Mouse (Mus musculus): ENCODE measurements around the gene Svbp. TPM values are rescaled to one million over a fixed set of nuclear protein-coding genes. Genes with fewer than 3 reads are reported as not detected.

Gene Svbp
- polyA plus RNA-seq, 2 experiments: 51.2 to 116 TPM

- TF ChIP-seq CTCF (IDR thresholded peaks at IDR 0.05; ENCODE audit: low read depth): peak; percentile 49
- TF ChIP-seq EP300 (IDR thresholded peaks at IDR 0.05; ENCODE audit: low read depth): no peak
- no peak overlapping the region for H3K4me3 ChIP-seq (ENCODE audit: insufficient read depth in 1 of 2, low read depth in 2 of 2, low read length in 2 of 2)
- H3K9ac ChIP-seq (replicated peaks): no peak overlapping the region
- H3K27ac ChIP-seq: 0 out of 2 replicates have a peak overlapping the region, but pooled peaks have one; percentile 8
- H3K9me3 ChIP-seq (ENCODE audit: control insufficient read depth, low read length): no peaks in the 10 kb centered on the region
- DNase-seq (ENCODE audit: low read depth in 3 of 3, low spot score in 3 of 3) (no peak), ATAC-seq (ENCODE audit: insufficient read depth) (no peak)
- no peaks in the 10 kb centered on the region for H3K27me3 ChIP-seq (ENCODE audit: control insufficient read depth, insufficient read depth, low read length)
- peaks cover 90% of the 10 kb centered on the region for H3K36me3 ChIP-seq (replicated peaks; ENCODE audit: control insufficient read depth, insufficient read depth, low read depth)
- WGBS (ENCODE audit: insufficient replicate concordance): 33% methylated on average over 4 of the region's 4 CpGs
- H3K4me2 ChIP-seq (ENCODE audit: low read depth): no peak overlapping the region; the same call in 1 of the 2 replicates
- peaks cover 4 to 5% of the 10 kb centered on the region in 2 experiments; a peak in 1 of 4 replicates for H3K4me1 ChIP-seq (replicated peaks; ENCODE audit: control insufficient read depth in 2 of 2, insufficient read depth in 2 of 2, low read length in 1 of 2)
Measured at GRCm38 (mm10) chr4:119180133-119180707, 14.9 kb upstream of the Svbp start.

- Histone ChIP-seq H3K36me3 (replicated peaks; ENCODE audit: control insufficient read depth, insufficient read depth, low read depth) (peaks cover 99% of the 10 kb centered on the region), H3K9me3 (ENCODE audit: control insufficient read depth, low read length) (no peaks in the 10 kb centered on the region), H3K9ac (replicated peaks) (no peak overlapping the region), H3K4me2 (ENCODE audit: low read depth) (no peak overlapping the region), H3K4me1 (replicated peaks; ENCODE audit: control insufficient read depth in 2 of 2, insufficient read depth in 2 of 2, low read length in 1 of 2) (peaks cover 9 to 16% of the 10 kb centered on the region in 2 experiments), H3K4me3 (ENCODE audit: insufficient read depth in 1 of 2, low read depth in 2 of 2, low read length in 2 of 2) (no peak overlapping the region), H3K27ac (no peak overlapping the region), H3K27me3 (ENCODE audit: control insufficient read depth, insufficient read depth, low read length) (no peaks in the 10 kb centered on the region)
- TF ChIP-seq EP300 (IDR thresholded peaks at IDR 0.05; ENCODE audit: low read depth) (no peak), CTCF (IDR thresholded peaks at IDR 0.05; ENCODE audit: low read depth) (no peak)
- WGBS (ENCODE audit: insufficient replicate concordance): 57% methylated on average over 9 of the region's 9 CpGs
- DNase-seq (ENCODE audit: low read depth in 3 of 3, low spot score in 3 of 3) (no peak), ATAC-seq (ENCODE audit: insufficient read depth) (no peak)
Measured at GRCm38 (mm10) chr4:119181456-119181855, 13.7 kb upstream of the Svbp start.

GRCm38 (mm10) chr4:119183525-119183924 is 11.6 kb upstream of the Svbp start:
- TF ChIP-seq EP300 (IDR thresholded peaks at IDR 0.05; ENCODE audit: low read depth) (no peak), CTCF (IDR thresholded peaks at IDR 0.05; ENCODE audit: low read depth) (no peak)
- 46% methylated on average over 1 of the region's 1 CpGs for WGBS (ENCODE audit: insufficient replicate concordance)
- peaks cover 18 to 32% of the 10 kb centered on the region in 2 experiments for H3K4me1 ChIP-seq (replicated peaks; ENCODE audit: control insufficient read depth in 2 of 2, insufficient read depth in 2 of 2, low read length in 1 of 2)
- H3K36me3 ChIP-seq (replicated peaks; ENCODE audit: control insufficient read depth, insufficient read depth, low read depth): peaks cover 99% of the 10 kb centered on the region
- H3K4me3 ChIP-seq (ENCODE audit: insufficient read depth in 1 of 2, low read depth in 2 of 2, low read length in 2 of 2): no peak overlapping the region
- 0 out of 2 replicates have a peak overlapping the region, but pooled peaks have one; percentile 13 for H3K4me2 ChIP-seq (ENCODE audit: low read depth)
- no peak overlapping the region for H3K27ac ChIP-seq
- no peaks in the 10 kb centered on the region for H3K27me3 ChIP-seq (ENCODE audit: control insufficient read depth, insufficient read depth, low read length)
- DNase-seq (ENCODE audit: low read depth in 3 of 3, low spot score in 3 of 3) (no peak), ATAC-seq (ENCODE audit: insufficient read depth) (no peak)
- no peaks in the 10 kb centered on the region for H3K9me3 ChIP-seq (ENCODE audit: control insufficient read depth, low read length)
- H3K9ac ChIP-seq (replicated peaks): no peak overlapping the region

GRCm38 (mm10) chr4:119185771-119186170 is 9.3 kb upstream of the Svbp start:
- Histone ChIP-seq H3K9ac (replicated peaks) (peak overlapping the region; percentile 49), H3K9me3 (ENCODE audit: control insufficient read depth, low read length) (no peaks in the 10 kb centered on the region), H3K36me3 (replicated peaks; ENCODE audit: control insufficient read depth, insufficient read depth, low read depth) (peaks cover 81% of the 10 kb centered on the region), H3K27me3 (ENCODE audit: control insufficient read depth, insufficient read depth, low read length) (no peaks in the 10 kb centered on the region), H3K4me3 (ENCODE audit: insufficient read depth in 1 of 2, low read depth in 2 of 2, low read length in 2 of 2) (peak overlapping the region; percentile 43 to 72), H3K27ac (peak overlapping the region; percentile 22; the same call in 1 of the 2 replicates), H3K4me1 (replicated peaks; ENCODE audit: control insufficient read depth in 2 of 2, insufficient read depth in 2 of 2, low read length in 1 of 2) (peaks cover 18 to 34% of the 10 kb centered on the region in 2 experiments), H3K4me2 (ENCODE audit: low read depth) (peak overlapping the region; percentile 96)
- WGBS (ENCODE audit: insufficient replicate concordance): 72% methylated on average over 4 of the region's 4 CpGs
- DNase-seq (ENCODE audit: low read depth in 3 of 3, low spot score in 3 of 3): no peak
- TF ChIP-seq EP300 (IDR thresholded peaks at IDR 0.05; ENCODE audit: low read depth): no peak
- no peak for ATAC-seq (ENCODE audit: insufficient read depth)

GRCm38 (mm10) chr4:119188060-119188785 is 6.9 kb upstream of the Svbp start:
- Histone ChIP-seq H3K27me3 (ENCODE audit: control insufficient read depth, insufficient read depth, low read length) (no peaks in the 10 kb centered on the region), H3K27ac (peak overlapping the region; percentile 92), H3K36me3 (replicated peaks; ENCODE audit: control insufficient read depth, insufficient read depth, low read depth) (peaks cover 56% of the 10 kb centered on the region), H3K4me1 (replicated peaks; ENCODE audit: control insufficient read depth in 2 of 2, insufficient read depth in 2 of 2, low read length in 1 of 2) (peaks cover 28 to 57% of the 10 kb centered on the region in 2 experiments), H3K4me2 (ENCODE audit: low read depth) (peak overlapping the region; percentile 96), H3K9ac (replicated peaks) (peak overlapping the region; percentile 97), H3K9me3 (ENCODE audit: control insufficient read depth, low read length) (no peaks in the 10 kb centered on the region), H3K4me3 (ENCODE audit: insufficient read depth in 1 of 2, low read depth in 2 of 2, low read length in 2 of 2) (peak overlapping the region; percentile 72 to 91)
- TF ChIP-seq CTCF (IDR thresholded peaks at IDR 0.05; ENCODE audit: low read depth) (peak; percentile 73), EP300 (IDR thresholded peaks at IDR 0.05; ENCODE audit: low read depth) (peak; percentile 20; the same call in 1 of the 2 replicates)
- DNase-seq (ENCODE audit: low read depth in 3 of 3, low spot score in 3 of 3) (peak; percentile 65 to 68 (median 65)), ATAC-seq (ENCODE audit: insufficient read depth) (peak; percentile 52)
- 9% methylated on average over 11 of the region's 11 CpGs for WGBS (ENCODE audit: insufficient replicate concordance)
